Mouse (Mus musculus): Measurements from ENCODE around the gene Aff3.

- TF ChIP-seq CTCF (IDR thresholded peaks at IDR 0.05; ENCODE audit: low read depth) (no peak), EP300 (optimal IDR thresholded peaks at IDR 0.05) (no peak)
Observed at GRCm38 (mm10) chr1:38657606-38658005, 7.1 kb downstream of the Aff3 start.

Data from stomach, postnatal 0 days (tissue).